In the genomic region with DNA sequence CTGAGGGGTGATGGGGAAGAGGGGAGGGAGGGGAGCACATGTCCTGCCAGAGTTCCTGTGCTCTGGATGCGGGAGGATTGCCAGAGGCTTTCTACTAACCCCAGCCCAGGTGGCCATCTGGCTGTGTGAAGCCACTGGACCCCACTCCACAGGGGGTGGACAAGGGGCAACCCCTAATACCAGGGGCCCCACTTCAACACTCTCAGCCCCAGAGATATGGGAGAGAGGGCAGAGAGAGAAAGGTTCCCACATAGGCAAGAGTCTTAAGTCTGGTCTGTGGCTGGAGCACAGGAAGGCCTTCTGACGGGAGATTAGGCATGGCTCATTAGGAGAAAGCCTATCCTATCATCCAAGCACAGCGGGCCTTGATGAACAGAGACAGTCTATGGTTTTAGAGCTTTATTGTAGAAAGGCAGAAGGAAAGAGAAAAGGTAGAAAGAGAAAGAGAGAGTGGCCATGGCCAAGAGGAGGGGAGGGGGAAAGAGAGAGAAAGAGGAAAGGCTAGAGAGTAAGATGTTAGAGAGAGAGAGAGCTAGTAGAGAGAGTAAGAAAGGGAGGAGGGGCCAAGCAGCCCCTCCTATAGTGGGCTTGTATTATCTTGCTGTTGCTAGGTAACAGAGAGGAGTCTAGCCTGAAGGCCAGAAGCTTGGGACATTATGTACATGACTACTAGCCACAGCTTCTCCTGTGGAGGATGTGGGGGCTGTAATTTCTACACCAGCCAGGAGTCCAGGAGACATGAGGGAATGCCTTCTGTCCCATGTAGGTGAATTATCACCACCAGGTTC, we compare ENCODE assay signal across 34 mouse cellular contexts. TPM values are rescaled to one million over a fixed set of nuclear protein-coding genes. Genes with fewer than 3 reads are reported as not detected.
DNase-seq lines count a peak whose midpoint lies in the region; ATAC-seq lines count a peak whose summit lies in the region.
"Had no signal": no experiment of that assay in that cellular context is flagged by ENCODE, and none has a peak within 500 bp of the region (broad histone marks: within the 10 kb centered on the region; RNA-seq: fewer than 3 reads in every experiment).

No protein-coding gene starts in this region.

- no peak overlapping the region for H3K4me3 ChIP-seq in forebrain, embryonic 11.5 days (ENCODE audit: low read depth, low read length)
- no peak overlapping the region for H3K4me3 ChIP-seq in forebrain, embryonic 14.5 days (ENCODE audit: low read depth, low read length)
- H3K4me3 ChIP-seq in hindbrain, embryonic 13.5 days, result no peak overlapping the region
- no peak overlapping the region for H3K4me3 ChIP-seq in hindbrain, embryonic 10.5 days
- H3K4me3 ChIP-seq in midbrain, embryonic 12.5 days, result no peak overlapping the region
- H3K4me3 ChIP-seq in midbrain, embryonic 16.5 days (ENCODE audit: low read depth, low read length), result no peak overlapping the region
- no peak overlapping the region for H3K4me3 ChIP-seq in midbrain, embryonic 14.5 days (replicated peaks; ENCODE audit: low read depth, low read length)
- H3K4me3 ChIP-seq: embryonic facial prominence, embryonic 12.5 days; forebrain, embryonic 10.5 days; heart, embryonic 12.5 days; layer of hippocampus, adult 2 months; left cerebral cortex, adult 2 months; liver, embryonic 12.5 days; neural tube, embryonic 15.5 days had no signal

- H3K27ac ChIP-seq in forebrain, embryonic 11.5 days (ENCODE audit: low read depth, low read length), result no peak overlapping the region
- H3K27ac ChIP-seq in forebrain, embryonic 14.5 days (ENCODE audit: low read depth, low read length), result no peak overlapping the region
- no peak overlapping the region for H3K27ac ChIP-seq in hindbrain, embryonic 13.5 days
- no peak overlapping the region for H3K27ac ChIP-seq in hindbrain, embryonic 10.5 days
- no peak overlapping the region for H3K27ac ChIP-seq in midbrain, embryonic 12.5 days (replicated peaks)
- H3K27ac ChIP-seq in midbrain, embryonic 16.5 days (ENCODE audit: low read length), result no peak overlapping the region
- no peak overlapping the region for H3K27ac ChIP-seq in midbrain, embryonic 14.5 days (replicated peaks; ENCODE audit: low read depth, low read length)
- H3K27ac ChIP-seq: embryonic facial prominence, embryonic 12.5 days; forebrain, embryonic 10.5 days; layer of hippocampus, adult 2 months; left cerebral cortex, adult 2 months; liver, embryonic 12.5 days; neural tube, embryonic 15.5 days had no signal

- no peak overlapping the region for H3K9ac ChIP-seq in forebrain, embryonic 11.5 days (ENCODE audit: low read length)
- H3K9ac ChIP-seq in forebrain, embryonic 14.5 days (ENCODE audit: low read length), result no peak overlapping the region
- H3K9ac ChIP-seq in hindbrain, embryonic 13.5 days, result no peak overlapping the region
- H3K9ac ChIP-seq in midbrain, embryonic 12.5 days (replicated peaks), result no peak overlapping the region
- H3K9ac ChIP-seq in midbrain, embryonic 16.5 days (ENCODE audit: low read depth, low read length), result no peak overlapping the region
- no peak overlapping the region for H3K9ac ChIP-seq in midbrain, embryonic 14.5 days (replicated peaks; ENCODE audit: low read length)
- H3K9ac ChIP-seq: embryonic facial prominence, embryonic 12.5 days; forebrain, postnatal 0 days; heart, embryonic 12.5 days; liver, embryonic 12.5 days; liver, postnatal 0 days; neural tube, embryonic 15.5 days had no signal

- H3K27me3 ChIP-seq in forebrain, embryonic 11.5 days (ENCODE audit: control insufficient read depth, insufficient read depth, low read length), result no peaks in the 10 kb centered on the region
- no peaks in the 10 kb centered on the region for H3K27me3 ChIP-seq in forebrain, embryonic 14.5 days (replicated peaks; ENCODE audit: control insufficient read depth, insufficient read depth, low read length)
- no peaks in the 10 kb centered on the region for H3K27me3 ChIP-seq in hindbrain, embryonic 13.5 days
- no peaks in the 10 kb centered on the region for H3K27me3 ChIP-seq in hindbrain, embryonic 10.5 days (ENCODE audit: insufficient read depth, poor library complexity, severe bottlenecking)
- H3K27me3 ChIP-seq in midbrain, embryonic 12.5 days, result no peaks in the 10 kb centered on the region
- no peaks in the 10 kb centered on the region for H3K27me3 ChIP-seq in midbrain, embryonic 16.5 days (ENCODE audit: control insufficient read depth, insufficient read depth, low read depth, low read length)
- H3K27me3 ChIP-seq in midbrain, embryonic 14.5 days (ENCODE audit: control insufficient read depth, insufficient read depth, low read length), result no peaks in the 10 kb centered on the region
- H3K27me3 ChIP-seq: embryonic facial prominence, embryonic 12.5 days; heart, embryonic 12.5 days; liver, embryonic 12.5 days; neural tube, embryonic 15.5 days had no signal

- WGBS in forebrain, embryonic 11.5 days, result 56% methylated on average over 3 of the region's 3 CpGs
- WGBS in forebrain, embryonic 14.5 days, result 68% methylated on average over 3 of the region's 3 CpGs
- WGBS in hindbrain, embryonic 13.5 days, result 66% methylated on average over 3 of the region's 3 CpGs
- 75% methylated on average over 3 of the region's 3 CpGs for WGBS in hindbrain, embryonic 10.5 days
- WGBS in midbrain, embryonic 12.5 days, result 46% methylated on average over 3 of the region's 3 CpGs
- WGBS in midbrain, embryonic 16.5 days, result 54% methylated on average over 3 of the region's 3 CpGs
- 28% methylated on average over 3 of the region's 3 CpGs for WGBS in midbrain, embryonic 14.5 days

- H3K9me3 ChIP-seq in forebrain, embryonic 11.5 days (ENCODE audit: control insufficient read depth, low read length), result no peaks in the 10 kb centered on the region
- no peaks in the 10 kb centered on the region for H3K9me3 ChIP-seq in forebrain, embryonic 14.5 days (replicated peaks; ENCODE audit: control insufficient read depth, low read length)
- H3K9me3 ChIP-seq in hindbrain, embryonic 13.5 days, result no peaks in the 10 kb centered on the region
- no peaks in the 10 kb centered on the region for H3K9me3 ChIP-seq in hindbrain, embryonic 10.5 days
- no peaks in the 10 kb centered on the region for H3K9me3 ChIP-seq in midbrain, embryonic 12.5 days
- H3K9me3 ChIP-seq in midbrain, embryonic 16.5 days (replicated peaks; ENCODE audit: control insufficient read depth, low read length, poor library complexity, severe bottlenecking), result no peaks in the 10 kb centered on the region
- H3K9me3 ChIP-seq in midbrain, embryonic 14.5 days (ENCODE audit: control insufficient read depth, low read length), result no peaks in the 10 kb centered on the region
- H3K9me3 ChIP-seq: embryonic facial prominence, embryonic 12.5 days; forebrain, embryonic 10.5 days; heart, embryonic 12.5 days; liver, embryonic 12.5 days; neural tube, embryonic 15.5 days had no signal

- H3K4me2 ChIP-seq in forebrain, embryonic 11.5 days (ENCODE audit: low read depth, low read length, severe bottlenecking), result no peak overlapping the region
- H3K4me2 ChIP-seq in forebrain, embryonic 14.5 days (ENCODE audit: low read length), result no peak overlapping the region
- H3K4me2 ChIP-seq in hindbrain, embryonic 13.5 days, result no peak overlapping the region
- no peak overlapping the region for H3K4me2 ChIP-seq in midbrain, embryonic 12.5 days (replicated peaks)
- H3K4me2 ChIP-seq in midbrain, embryonic 16.5 days (ENCODE audit: low read length), result no peak overlapping the region
- H3K4me2 ChIP-seq in midbrain, embryonic 14.5 days (ENCODE audit: low read length), result no peak overlapping the region
- H3K4me2 ChIP-seq: embryonic facial prominence, embryonic 12.5 days; heart, embryonic 12.5 days; liver, embryonic 12.5 days; neural tube, embryonic 15.5 days had no signal

- H3K4me1 ChIP-seq in forebrain, embryonic 11.5 days (replicated peaks; ENCODE audit: control insufficient read depth, insufficient read depth, low read length), result no peaks in the 10 kb centered on the region
- no peaks in the 10 kb centered on the region for H3K4me1 ChIP-seq in forebrain, embryonic 14.5 days (ENCODE audit: control insufficient read depth, insufficient read depth, low read length)
- no peaks in the 10 kb centered on the region for H3K4me1 ChIP-seq in hindbrain, embryonic 13.5 days (replicated peaks)
- 0 out of 2 replicates have a peak, but pooled peaks cover 2% of the 10 kb centered on the region for H3K4me1 ChIP-seq in hindbrain, embryonic 10.5 days (replicated peaks)
- no peaks in the 10 kb centered on the region for H3K4me1 ChIP-seq in midbrain, embryonic 12.5 days
- H3K4me1 ChIP-seq in midbrain, embryonic 16.5 days (ENCODE audit: control insufficient read depth, insufficient read depth, low read length), result no peaks in the 10 kb centered on the region
- H3K4me1 ChIP-seq in midbrain, embryonic 14.5 days (ENCODE audit: control insufficient read depth, insufficient read depth, low read length), result no peaks in the 10 kb centered on the region
- H3K4me1 ChIP-seq: embryonic facial prominence, embryonic 12.5 days; forebrain, embryonic 10.5 days; heart, embryonic 12.5 days; liver, embryonic 12.5 days; neural tube, embryonic 15.5 days had no signal

- DNase-seq in forebrain, embryonic 11.5 days (ENCODE audit: low spot score), result no peak
- DNase-seq in forebrain, embryonic 14.5 days (ENCODE audit: low spot score), result no peak
- no peak for DNase-seq in hindbrain, embryonic 10.5 days (ENCODE audit: low spot score)
- no peak for DNase-seq in midbrain, embryonic 14.5 days
- DNase-seq in yolk sac, embryonic 10.5 days (ENCODE audit: low spot score), result no peak
- DNase-seq: adrenal gland, postnatal 25 days; cerebellum, adult 2 months; cerebellum, postnatal 25 days; forebrain, postnatal 0 days; gastrocnemius, postnatal 10 days; kidney, adult 2 months; kidney, postnatal 36 days; liver, postnatal 0 days; lung, postnatal 36 days; retina, postnatal 1 day; right cerebral cortex, postnatal 14 days; thymus, postnatal 14 days had no signal

- no peaks in the 10 kb centered on the region for H3K36me3 ChIP-seq in forebrain, embryonic 11.5 days (ENCODE audit: control insufficient read depth, insufficient read depth, low read length)
- H3K36me3 ChIP-seq in forebrain, embryonic 14.5 days (ENCODE audit: control insufficient read depth, insufficient read depth, low read length), result no peaks in the 10 kb centered on the region
- H3K36me3 ChIP-seq in hindbrain, embryonic 13.5 days, result no peaks in the 10 kb centered on the region
- H3K36me3 ChIP-seq in hindbrain, embryonic 10.5 days, result no peaks in the 10 kb centered on the region
- H3K36me3 ChIP-seq in midbrain, embryonic 12.5 days, result no peaks in the 10 kb centered on the region
- no peaks in the 10 kb centered on the region for H3K36me3 ChIP-seq in midbrain, embryonic 16.5 days (ENCODE audit: control insufficient read depth, insufficient read depth, low read length)
- H3K36me3 ChIP-seq in midbrain, embryonic 14.5 days (ENCODE audit: control insufficient read depth, insufficient read depth, low read length), result no peaks in the 10 kb centered on the region
- H3K36me3 ChIP-seq: embryonic facial prominence, embryonic 12.5 days; forebrain, embryonic 10.5 days; heart, embryonic 12.5 days; liver, embryonic 12.5 days; neural tube, embryonic 15.5 days had no signal

- ATAC-seq in forebrain, embryonic 11.5 days (replicated peaks; ENCODE audit: low FRiP score), result peak; percentile 33; the same call in 1 of the 2 replicates
- ATAC-seq in forebrain, embryonic 14.5 days, result no peak
- ATAC-seq in hindbrain, embryonic 13.5 days (ENCODE audit: low FRiP score), result 0 out of 2 replicates have a peak, but pooled peaks have one; percentile 17
- ATAC-seq in midbrain, embryonic 12.5 days (ENCODE audit: low FRiP score, low read depth), result peak; percentile 73
- no peak for ATAC-seq in midbrain, embryonic 16.5 days
- 0 out of 2 replicates have a peak, but pooled peaks have one; percentile 24 for ATAC-seq in midbrain, embryonic 14.5 days (ENCODE audit: low FRiP score, low TSS enrichment)
- ATAC-seq: forebrain, postnatal 0 days; liver, embryonic 12.5 days; liver, postnatal 0 days had no signal

RNA-seq across cellular contexts. Expression of a gene that starts 42.7 kb away (rescaled TPM):
- not detected in 2 replicates for polyA plus RNA-seq in forebrain, embryonic 11.5 days (2014; fragmentation: Nextera tagmentation; extraction: Ambion mirVana)
- polyA plus RNA-seq in forebrain, embryonic 14.5 days (2014; fragmentation: Nextera tagmentation; extraction: Ambion mirVana), result not detected in 2 replicates
- polyA plus RNA-seq in hindbrain, embryonic 13.5 days (2015; fragmentation: Nextera tagmentation; extraction: Ambion mirVana), result 0.43 TPM in 1 of 2 replicates, not detected in the other
- polyA plus RNA-seq in hindbrain, embryonic 10.5 days (2016; fragmentation: Nextera tagmentation; extraction: Ambion mirVana), result 0.77 and 2.4 TPM in 2 replicates
- polyA plus RNA-seq in midbrain, embryonic 12.5 days (2016; fragmentation: Nextera tagmentation; extraction: Ambion mirVana), result 0.45 and 0.78 TPM in 2 replicates
- polyA plus RNA-seq in midbrain, embryonic 16.5 days (2015; fragmentation: Nextera tagmentation; extraction: Ambion mirVana), result not detected in 2 replicates
- polyA plus RNA-seq in midbrain, embryonic 14.5 days (2014; fragmentation: Nextera tagmentation; extraction: Ambion mirVana), result not detected in 2 replicates
- polyA plus RNA-seq: cerebellum, adult 2 months; forebrain, embryonic 10.5 days; forebrain, postnatal 0 days; heart, embryonic 12.5 days; intestine, embryonic 14.5 days; kidney, adult 2 months; kidney, embryonic 16.5 days; limb, embryonic 14.5 days; liver, embryonic 12.5 days; liver, postnatal 0 days; lung, embryonic 16.5 days; neural tube, embryonic 15.5 days; small intestine, adult 2 months; stomach, embryonic 14.5 days; urinary bladder, adult 2 months had no signal

Comparison
In these comparisons a context has a peak if more than half of its experiments do, and no peak if none do; other contexts are left out.
1. ATAC-seq: peak in forebrain, embryonic 11.5 days (single experiment), hindbrain, embryonic 13.5 days (single experiment), midbrain, embryonic 12.5 days (single experiment) and midbrain, embryonic 14.5 days (single experiment); none in forebrain, embryonic 14.5 days (single experiment) and midbrain, embryonic 16.5 days (single experiment).